Mouse (Mus musculus) right cerebral cortex, adult 2 months (tissue): ENCODE data around the gene Zfp128.
"Not testable (repeated sequence)": the region's sequence is repeated elsewhere in the genome, so short reads cannot be mapped to it uniquely, and the experiment has no call there.

Experiments
- DNase-seq, 2 experiments: peaks; one replicate each; pipeline ENCODE4 v3.0.0; 2021 to 2022; ENCODE audit warnings: low spot score in 2 of 2

Gene Zfp128

GRCm38 (mm10) chr7:12880911-12881660 is at the start of gene Zfp128:
TSS of gene Zfp128 (plus strand) at chr7:12881177.
- peak; percentile 97 for DNase-seq

DNA sequence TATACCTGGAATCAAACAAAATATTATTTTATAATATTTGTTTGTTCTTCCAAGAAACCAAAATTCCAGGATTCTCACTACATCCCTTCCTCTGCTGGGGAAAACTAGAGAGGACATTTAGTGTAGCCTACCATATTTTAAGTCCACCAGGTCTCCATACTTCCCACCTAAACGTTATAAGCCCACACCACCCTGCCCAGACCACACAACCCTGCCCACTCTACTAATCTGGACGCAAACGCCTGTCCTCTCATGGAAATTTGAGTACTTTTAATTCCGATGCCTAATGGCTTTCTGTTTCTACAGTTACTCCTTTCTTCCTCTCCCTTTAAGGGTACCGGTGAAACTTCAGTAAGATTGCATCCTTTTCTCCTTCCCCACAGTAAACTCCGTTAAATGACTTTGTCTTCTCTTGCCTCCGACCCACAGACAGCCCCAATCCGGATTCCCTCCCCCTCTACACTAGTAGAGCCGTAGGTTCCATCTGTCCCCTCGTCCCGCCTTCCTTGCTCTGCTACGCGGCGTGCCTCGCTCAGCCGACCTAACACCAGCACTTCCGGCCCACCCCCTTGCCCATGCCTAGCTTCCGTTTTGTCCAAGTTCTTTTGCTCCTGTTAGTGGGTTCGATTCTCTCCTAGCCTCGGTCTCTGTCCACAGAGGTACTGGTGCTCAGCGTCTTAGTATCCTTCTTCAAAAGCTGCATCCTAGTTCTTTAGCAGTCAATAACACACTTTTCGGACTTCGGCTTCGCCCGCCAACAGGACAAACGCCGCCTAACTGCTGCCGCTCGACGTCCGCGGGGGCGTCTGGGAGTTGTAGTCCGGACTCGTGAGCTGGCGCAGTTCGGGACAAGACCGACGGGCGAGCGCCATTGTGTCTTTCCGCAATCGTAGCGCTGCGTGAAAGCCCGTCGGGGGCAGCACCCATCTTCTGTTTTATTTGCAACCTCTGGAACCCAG is 46.5 kb upstream of the Zfp128 start, which contains the start of gene Zfp110:
TSS of gene Zfp110 (plus strand) at position 600 of the 959 bp plus-strand sequence.
- peak; percentile 80 to 89 for DNase-seq

DNA sequence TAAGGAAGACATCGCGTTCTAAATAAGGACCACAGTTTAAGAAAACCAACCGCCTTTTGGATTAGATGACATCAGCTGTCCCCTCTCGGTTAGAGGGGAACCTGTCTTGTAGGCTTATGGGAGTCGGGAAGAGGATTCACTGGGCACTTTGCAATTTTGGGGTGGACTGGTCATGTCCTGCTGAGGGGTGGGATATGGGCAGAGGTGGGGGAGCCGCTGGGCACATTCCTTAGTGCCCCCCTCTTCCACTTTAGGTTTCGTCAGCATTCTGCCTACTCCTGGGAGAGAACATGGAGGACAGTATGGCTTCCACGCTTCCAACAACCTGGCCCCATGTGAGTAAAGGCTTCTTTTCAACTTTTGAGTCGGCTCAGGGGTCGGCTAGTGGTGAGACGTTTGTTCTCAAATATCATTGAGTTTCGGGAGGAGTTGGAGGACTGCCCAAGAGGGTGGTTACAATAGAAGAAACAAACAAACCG is 45.7 kb upstream of the Zfp128 start:
- peak in 1 of 2 experiments; percentile 2 for DNase-seq

GRCm38 (mm10) chr7:12835779-12836178 is 45.2 kb upstream of the Zfp128 start:
- no peak for DNase-seq

DNA sequence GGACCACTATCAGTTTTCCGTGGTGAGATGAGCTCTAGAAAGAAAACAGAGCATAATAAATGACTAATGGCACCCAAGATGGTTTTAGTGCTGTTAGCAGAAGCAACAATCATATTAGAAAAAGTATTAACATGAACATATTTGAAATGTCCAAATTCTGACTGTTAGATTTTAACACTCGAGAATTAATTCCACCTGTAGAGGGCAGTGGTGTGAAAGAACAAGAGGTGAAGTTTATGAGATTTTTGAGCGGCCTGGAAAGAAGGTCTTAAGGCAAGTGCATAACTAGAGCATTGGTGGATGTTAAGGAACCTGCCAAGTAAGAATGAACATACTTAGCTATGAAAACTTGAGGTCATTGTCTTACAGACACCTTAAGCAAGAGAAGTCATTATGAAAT is 6.7 kb upstream of the Zfp128 start:
- no peak for DNase-seq

- no peak for DNase-seq
Measured at GRCm38 (mm10) chr7:12880036-12880435, 941 bp upstream of the Zfp128 start.

- not testable (repeated sequence) for DNase-seq
Measured at GRCm38 (mm10) chr7:12880497-12880896, 480 bp upstream of the Zfp128 start.

- peak; percentile 13 to 22 for DNase-seq
Measured at GRCm38 (mm10) chr7:12886563-12887266, 5.7 kb downstream of the Zfp128 start.

DNA sequence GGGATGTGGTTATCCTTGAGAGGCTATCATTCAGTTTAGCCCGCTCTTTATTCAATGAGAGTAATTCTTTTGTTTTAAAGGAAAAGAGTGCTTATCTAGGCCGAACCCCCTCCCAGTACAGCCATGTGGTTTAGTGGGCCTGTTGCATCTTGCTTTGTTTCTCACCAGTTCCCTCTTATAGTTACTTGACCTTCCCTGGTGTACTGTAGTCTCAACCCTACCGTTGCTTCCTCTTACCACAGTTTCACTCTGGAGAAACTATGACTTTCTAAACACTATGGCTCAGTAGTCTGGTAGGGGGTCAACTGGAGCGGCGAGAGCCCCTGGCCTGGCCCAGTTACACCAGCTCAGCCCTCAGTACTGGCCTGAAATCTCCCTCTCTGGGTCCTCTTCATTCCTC is 6.6 kb downstream of the Zfp128 start:
- no peak for DNase-seq

- no peak for DNase-seq
Measured at GRCm38 (mm10) chr7:12890928-12891327, 10.0 kb downstream of the Zfp128 start.

GRCm38 (mm10) chr7:12891334-12891733 is 10.4 kb downstream of the Zfp128 start:
- DNase-seq = no peak

DNA sequence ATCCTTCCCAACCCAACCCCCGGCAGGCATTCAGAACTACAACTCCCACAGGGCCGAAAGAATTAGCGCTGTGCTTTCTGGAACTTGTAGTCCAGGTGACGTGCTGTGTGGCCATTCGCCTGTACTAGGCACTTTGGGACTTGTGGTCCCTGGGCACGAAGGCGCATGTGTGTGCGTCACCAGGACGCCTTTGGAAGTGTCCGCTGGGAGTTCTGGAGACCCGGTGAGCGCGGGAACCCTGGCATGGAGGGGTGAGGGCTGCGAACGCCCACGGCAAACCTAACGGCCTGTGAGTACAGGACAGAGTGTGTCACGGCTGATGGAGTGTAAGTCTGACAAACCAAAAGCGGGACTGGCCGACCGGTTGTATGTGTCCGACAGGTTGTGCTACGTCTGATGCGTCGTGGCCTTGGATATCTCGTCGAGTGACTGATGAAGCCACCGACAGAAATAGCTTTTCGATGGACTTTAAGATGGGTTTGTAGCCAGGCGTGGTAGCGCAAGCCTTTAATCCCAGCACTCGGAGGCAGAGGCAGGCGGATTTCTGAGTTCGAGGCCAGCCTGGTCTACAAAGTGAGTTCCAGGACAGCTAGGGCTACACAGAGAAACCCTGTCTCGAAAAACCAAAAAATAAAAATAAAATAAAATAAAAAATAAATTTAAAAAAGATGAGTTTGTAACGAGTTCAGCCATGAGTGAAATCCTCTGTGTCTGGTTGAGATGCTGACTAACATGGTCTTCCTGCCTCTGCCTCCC is 16.9 kb downstream of the Zfp128 start, which contains the start of gene Zscan22:
TSS of gene Zscan22 (plus strand) at position 161 of the 756 bp plus-strand sequence.
- DNase-seq = peak; percentile 97 to 98

DNA sequence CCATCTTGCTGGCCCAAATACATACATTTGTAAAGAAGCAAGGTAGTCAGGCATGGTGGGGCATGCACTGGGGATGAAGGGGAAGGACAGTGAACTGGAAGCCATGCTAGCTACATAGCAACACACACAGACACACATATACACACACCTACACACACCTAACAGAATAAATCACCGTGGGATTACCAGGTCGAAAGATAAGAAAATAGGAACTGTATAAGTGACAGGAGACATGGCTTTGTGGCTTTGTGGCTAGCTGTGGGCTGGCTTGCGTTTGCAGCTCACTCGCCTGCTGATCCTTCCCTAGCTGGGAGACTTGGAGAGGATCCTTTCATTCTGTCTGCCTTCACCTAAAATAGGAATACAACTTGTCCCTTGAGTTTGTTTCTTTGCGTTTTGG is 20.5 kb downstream of the Zfp128 start:
- DNase-seq = no peak

- DNase-seq = no peak
Measured at GRCm38 (mm10) chr7:12903623-12904022, 22.6 kb downstream of the Zfp128 start.

GRCm38 (mm10) chr7:12905146-12905545 is 24.2 kb downstream of the Zfp128 start:
- no peak for DNase-seq

- DNase-seq = peak; percentile 80 to 86
Measured at GRCm38 (mm10) chr7:12909498-12909962, 28.6 kb downstream of the Zfp128 start.

DNA sequence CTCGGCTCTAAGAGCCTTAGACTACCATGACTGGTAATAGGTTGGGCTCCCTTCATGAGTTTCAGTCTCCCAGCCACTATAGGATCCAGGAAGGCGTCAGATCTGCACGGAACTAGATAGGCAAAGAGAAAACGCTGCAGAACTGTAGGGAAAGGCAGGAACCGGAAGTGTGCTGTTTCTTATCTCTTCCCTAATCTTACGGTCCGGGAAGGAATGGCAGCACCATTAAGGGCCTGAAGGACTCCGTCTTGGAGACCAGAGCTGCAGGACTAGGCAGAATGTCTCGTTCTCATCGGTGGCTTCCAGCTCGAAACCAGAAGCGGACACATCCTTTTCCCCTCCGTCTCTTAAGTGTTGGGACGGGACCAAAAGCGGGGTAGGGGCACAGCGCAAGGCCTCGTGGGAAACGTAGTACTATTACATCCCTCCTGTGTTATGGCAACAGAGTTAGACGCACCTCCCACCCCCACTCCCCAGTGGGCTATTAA is 29.2 kb downstream of the Zfp128 start:
- DNase-seq = peak; percentile 69 to 70

DNA sequence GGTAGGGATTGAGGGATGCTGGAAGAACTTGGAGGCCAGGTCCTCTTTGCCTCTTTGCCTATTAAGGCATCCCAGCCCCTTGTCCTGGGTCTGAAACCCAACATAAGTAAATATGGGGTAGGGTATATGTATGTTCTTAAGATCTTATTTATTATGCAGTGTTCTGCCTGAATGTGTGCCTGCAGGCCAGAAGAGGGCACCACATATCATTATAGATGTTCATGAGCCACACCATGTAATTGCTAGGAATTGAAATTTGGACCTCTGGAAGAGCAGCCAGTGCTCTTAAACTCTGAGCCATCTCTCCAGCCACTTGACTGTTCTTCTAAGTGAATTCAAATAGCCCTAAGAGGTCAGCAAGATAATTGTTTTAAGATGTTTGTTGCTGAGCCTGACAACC is 32.6 kb downstream of the Zfp128 start:
- no peak for DNase-seq

DNA sequence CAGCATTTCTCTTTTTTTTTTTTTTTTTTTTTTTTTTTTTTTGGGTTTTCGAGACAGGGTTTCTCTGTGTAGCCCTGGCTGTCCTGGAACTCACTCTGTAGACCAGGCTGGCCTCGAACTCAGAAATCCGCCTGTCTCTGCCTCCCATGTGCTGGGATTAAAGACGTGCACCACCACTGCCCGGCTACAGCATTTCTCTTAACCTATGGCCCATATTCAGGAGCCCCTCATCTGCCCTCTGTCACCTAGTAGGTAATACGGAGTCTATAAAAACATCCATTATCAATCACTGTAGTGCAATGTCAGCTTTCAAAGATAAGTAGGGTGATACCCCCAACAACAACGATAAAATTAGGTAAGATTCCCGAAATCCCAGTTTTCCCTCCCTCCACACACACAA is 39.5 kb downstream of the Zfp128 start:
- not testable (repeated sequence) for DNase-seq

DNA sequence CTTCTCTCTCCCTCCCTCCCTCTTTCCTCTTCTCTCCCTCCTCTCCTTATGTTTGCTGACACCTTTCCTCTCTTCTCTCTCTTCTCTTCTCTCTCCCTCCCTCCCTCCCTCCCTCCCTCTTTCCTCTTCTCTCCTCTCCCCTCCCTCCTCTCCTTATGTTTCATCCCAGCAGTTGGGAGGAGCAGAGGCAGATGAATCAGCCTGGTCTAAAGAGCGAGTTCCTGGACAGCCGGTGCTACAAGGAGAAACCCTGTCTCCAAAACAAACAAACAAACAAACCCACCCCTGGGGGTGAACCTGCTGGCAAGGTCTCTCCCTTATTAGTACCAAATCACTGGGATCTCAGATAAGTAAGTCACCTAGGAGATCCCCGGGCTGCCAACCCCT is 40.3 kb downstream of the Zfp128 start:
- DNase-seq = no peak
